Mouse (Mus musculus) spleen, adult 2 months (tissue): ENCODE data around the gene Capn10. TPM values are rescaled to one million over a fixed set of nuclear protein-coding genes. Genes with fewer than 3 reads are reported as not detected.
A peak's percentile ranks its signal among the peaks of the same experiment; 100 is the strongest.

ENCODE experiments used
- DNase-seq, 2 experiments: peaks; one replicate each; pipeline versions ENCODE4 v3.0.0 to v3.0.0-alpha.2; 2012 to 2021; ENCODE audit warnings: low spot score in 2 of 2, low read depth in 1 of 2
- H3K27ac ChIP-seq: fragments of 200-500 bp; 2 replicates; pipeline ENCODE4 v1.5.1; 2012; ENCODE audit warnings: low read length, inconsistent platforms; ENCODE audit not compliant: insufficient read depth
- H3K27me3 ChIP-seq: fragments of 200-500 bp; 2 replicates; pipeline ENCODE4 v1.6.1; 2012; ENCODE audit warnings: mild to moderate bottlenecking, moderate library complexity, low read length, inconsistent platforms; ENCODE audit not compliant: control insufficient read depth, insufficient read depth
- H3K36me3 ChIP-seq: fragments of 200-500 bp; 2 replicates; pipeline ENCODE4 v1.6.1; 2012; ENCODE audit warnings: mild to moderate bottlenecking, low read length, inconsistent platforms; ENCODE audit not compliant: control insufficient read depth, insufficient read depth
- H3K4me1 ChIP-seq: fragments of 200-500 bp; 2 replicates; pipeline ENCODE4 v1.6.1; 2011; ENCODE audit warnings: inconsistent platforms; ENCODE audit not compliant: control insufficient read depth, insufficient read depth, insufficient read length
- H3K4me3 ChIP-seq: fragments of 200-500 bp; 2 replicates; pipeline ENCODE4 v1.5.1; 2011; ENCODE audit warnings: mild to moderate bottlenecking, inconsistent platforms; ENCODE audit not compliant: insufficient read depth, insufficient read length; ENCODE audit errors: extremely low read depth
- CTCF ChIP-seq: fragments of 200-500 bp; IDR thresholded peaks from 2 replicates; pipeline ENCODE4 v1.5.1; 2011; ENCODE audit warnings: mild to moderate bottlenecking, inconsistent platforms; ENCODE audit not compliant: insufficient read depth, insufficient read length, insufficient replicate concordance; ENCODE audit errors: extremely low read depth
- POLR2A ChIP-seq: fragments of 200-500 bp; IDR thresholded peaks from 2 replicates; pipeline ENCODE4 v1.6.1; 2011; ENCODE audit warnings: low read depth, low read length, inconsistent platforms
- WGBS: fragments of 180-500 bp; shearing (Covaris S2); methylation state at CpG from one replicate; pipeline ENCODE4 v1.1.7; 2018; 5-methylcytosine and 5-hydroxymethylcytosine counted together
- polyA plus RNA-seq: library from polyadenylated mRNA; depleted of rRNA; stranded (reverse); fragments of >200 nt; gene quantifications from 2 replicates; pipeline ENCODE4 v1.2.3, GENCODE M21; 2012

Gene Capn10
- polyA plus RNA-seq, 1 experiment: 14.3 TPM

GRCm38 (mm10) chr1:92910925-92911720 is 23.1 kb upstream of the Capn10 start:
- under 1% methylated on average over 74 of the region's 85 CpGs for WGBS
- peaks cover 17% of the 10 kb centered on the region for H3K4me1 ChIP-seq
- no peaks in the 10 kb centered on the region for H3K27me3 ChIP-seq
- H3K36me3 ChIP-seq: peaks cover 7% of the 10 kb centered on the region; the same call in 1 of the 2 replicates
- peak overlapping the region; percentile 75 for H3K4me3 ChIP-seq
- DNase-seq: peak in 1 of 2 experiments; percentile 31
- TF ChIP-seq CTCF: no peak
- TF ChIP-seq POLR2A: no peak
- peak overlapping the region; percentile 66 for H3K27ac ChIP-seq

DNA sequence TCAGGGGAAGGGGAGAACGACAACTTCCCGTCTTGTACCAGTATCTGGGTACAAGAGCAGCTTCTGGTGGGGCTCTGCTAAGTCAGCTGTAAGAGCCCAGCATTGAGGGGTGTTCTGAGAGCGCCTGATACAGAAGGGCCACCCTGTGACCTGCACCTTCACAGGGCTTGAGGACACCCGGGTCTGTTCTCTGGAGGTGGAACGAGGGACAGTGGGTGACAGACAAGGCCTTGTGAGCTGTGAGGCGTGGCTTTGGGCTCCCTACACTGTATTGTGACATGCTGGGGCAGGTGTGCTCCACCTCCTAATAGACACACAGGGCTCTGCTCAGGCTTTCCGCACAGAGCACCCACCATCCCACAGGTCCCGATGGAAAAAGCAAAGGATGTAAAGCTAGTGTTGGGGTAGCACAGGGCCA is 22.4 kb upstream of the Capn10 start:
- no peak for DNase-seq
- H3K4me1 ChIP-seq: peaks cover 17% of the 10 kb centered on the region
- peaks cover 12% of the 10 kb centered on the region for H3K36me3 ChIP-seq
- no peaks in the 10 kb centered on the region for H3K27me3 ChIP-seq
- no peak for TF ChIP-seq POLR2A
- H3K27ac ChIP-seq: peak overlapping the region; percentile 66; the same call in 1 of the 2 replicates
- WGBS: 35% methylated on average over 8 of the region's 8 CpGs
- H3K4me3 ChIP-seq: peak overlapping the region; percentile 75

DNA sequence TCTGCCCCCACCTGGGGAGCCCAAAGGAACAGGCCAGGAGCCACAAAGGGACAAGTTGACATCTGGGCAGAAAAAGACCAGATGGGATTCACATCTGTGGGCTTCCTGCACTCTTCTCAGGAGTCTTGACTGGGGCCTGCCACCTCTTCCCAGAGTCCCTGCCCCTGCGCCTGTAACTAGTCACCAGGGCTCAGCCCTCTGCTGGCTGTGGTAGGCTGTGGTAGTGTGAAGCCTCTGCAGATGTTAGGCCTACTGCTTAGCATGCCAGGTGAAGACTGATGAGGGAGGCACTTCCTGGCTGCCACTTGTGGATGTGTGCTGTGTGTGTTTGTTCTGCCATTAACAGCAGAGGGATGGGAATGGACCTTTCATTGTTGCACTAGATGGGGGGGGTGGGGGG is 21.9 kb upstream of the Capn10 start:
- H3K27me3 ChIP-seq: no peaks in the 10 kb centered on the region
- WGBS: 57% methylated on average over 1 of the region's 1 CpGs
- H3K27ac ChIP-seq: no peak overlapping the region
- H3K4me1 ChIP-seq: peaks cover 17% of the 10 kb centered on the region
- peaks cover 18% of the 10 kb centered on the region for H3K36me3 ChIP-seq
- no peak for DNase-seq
- peak overlapping the region; percentile 75; the same call in 1 of the 2 replicates for H3K4me3 ChIP-seq
- TF ChIP-seq CTCF (no peak), POLR2A (no peak)

DNA sequence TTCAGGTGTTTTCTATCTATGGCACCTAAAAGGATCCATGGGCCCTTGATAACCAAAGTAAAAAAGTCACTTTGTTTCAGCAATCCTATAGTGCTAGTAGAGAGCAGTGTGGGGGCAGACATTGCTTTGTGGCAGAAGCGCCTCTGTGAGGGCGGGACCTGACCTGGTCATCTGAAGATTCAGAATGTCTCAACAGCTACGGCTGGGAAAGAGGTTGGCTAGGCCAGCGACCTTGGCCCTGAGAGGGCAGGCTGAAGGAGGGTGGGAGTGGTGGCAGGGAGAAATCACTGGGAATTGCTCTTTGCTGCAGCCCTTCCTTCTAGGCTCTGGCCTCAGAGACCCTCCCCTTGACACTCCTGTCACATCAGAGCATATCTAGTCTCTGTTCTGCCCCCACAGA is 19.9 kb upstream of the Capn10 start:
- peaks cover 13% of the 10 kb centered on the region for H3K4me1 ChIP-seq
- DNase-seq: no peak
- no peak overlapping the region for H3K27ac ChIP-seq
- H3K36me3 ChIP-seq: peaks cover 36% of the 10 kb centered on the region
- WGBS: 94% methylated on average over 4 of the region's 4 CpGs
- no peak overlapping the region for H3K4me3 ChIP-seq
- TF ChIP-seq CTCF (no peak), POLR2A (no peak)
- no peaks in the 10 kb centered on the region for H3K27me3 ChIP-seq

DNA sequence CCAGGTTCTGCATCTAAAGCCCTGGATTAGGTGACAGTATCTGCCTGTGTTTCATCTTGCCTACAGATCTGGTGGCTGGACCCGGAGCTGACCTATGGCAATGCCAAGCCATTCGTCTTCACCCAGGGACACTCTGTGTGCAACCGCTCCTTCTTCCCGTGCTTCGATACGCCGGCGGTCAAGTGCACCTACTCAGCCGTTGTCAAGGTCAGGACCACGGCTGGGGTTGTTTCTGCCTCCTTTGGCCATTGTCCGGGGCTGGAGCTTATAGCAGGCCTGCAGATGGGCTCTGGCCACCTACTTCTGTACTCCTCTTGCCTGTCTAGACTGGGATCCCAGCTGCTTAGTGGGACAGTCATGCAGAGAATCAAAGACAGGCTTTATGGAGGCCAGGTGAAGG is 19.2 kb upstream of the Capn10 start:
- Histone ChIP-seq H3K4me1 (peaks cover 8% of the 10 kb centered on the region), H3K4me3 (no peak overlapping the region), H3K27me3 (no peaks in the 10 kb centered on the region), H3K36me3 (peaks cover 44% of the 10 kb centered on the region), H3K27ac (no peak overlapping the region)
- no peak for DNase-seq
- 94% methylated on average over 11 of the region's 11 CpGs for WGBS
- no peak for TF ChIP-seq CTCF
- no peak for TF ChIP-seq POLR2A

GRCm38 (mm10) chr1:92916725-92917124 is 17.5 kb upstream of the Capn10 start:
- Histone ChIP-seq H3K4me1 (peaks cover 6% of the 10 kb centered on the region; the same call in 1 of the 2 replicates), H3K27ac (no peak overlapping the region), H3K27me3 (no peaks in the 10 kb centered on the region), H3K36me3 (peaks cover 45% of the 10 kb centered on the region), H3K4me3 (no peak overlapping the region)
- TF ChIP-seq CTCF (no peak), POLR2A (no peak)
- DNase-seq: no peak
- whole genome bisulfite sequencing: 95% methylated on average over 9 of the region's 9 CpGs

DNA sequence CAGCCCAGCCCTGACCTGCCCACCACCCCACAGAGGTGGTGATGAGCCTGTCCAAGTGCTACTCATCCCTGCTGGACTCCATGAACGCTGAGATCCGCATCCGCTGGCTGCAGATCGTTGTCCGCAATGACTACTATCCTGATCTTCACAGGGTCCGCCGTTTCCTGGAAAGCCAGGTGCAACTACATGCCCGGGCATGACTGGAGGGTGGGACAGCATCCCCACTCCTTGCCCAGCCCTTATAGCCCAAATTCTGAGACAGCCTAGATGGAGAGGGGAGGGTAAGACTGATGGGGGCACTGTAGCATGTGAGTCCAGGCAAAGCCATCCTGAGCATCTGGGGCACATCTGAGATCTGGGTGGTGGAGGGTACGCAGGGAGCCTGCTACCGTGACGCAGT is 15.0 kb upstream of the Capn10 start:
- WGBS: over 99% methylated on average over 11 of the region's 11 CpGs
- DNase-seq: no peak
- Histone ChIP-seq H3K36me3 (peaks cover 45% of the 10 kb centered on the region), H3K4me1 (no peaks in the 10 kb centered on the region), H3K27me3 (no peaks in the 10 kb centered on the region), H3K27ac (no peak overlapping the region), H3K4me3 (no peak overlapping the region)
- no peak for TF ChIP-seq POLR2A
- no peak for TF ChIP-seq CTCF
